Mouse (Mus musculus) liver (tissue): ENCODE results near the gene Vwa3b.

Source experiments
- DNase-seq: peaks from one replicate; pipeline ENCODE4 v3.0.0-alpha.2; 2020; ENCODE audit warnings: mixed read lengths

The Vwa3b gene

DNA sequence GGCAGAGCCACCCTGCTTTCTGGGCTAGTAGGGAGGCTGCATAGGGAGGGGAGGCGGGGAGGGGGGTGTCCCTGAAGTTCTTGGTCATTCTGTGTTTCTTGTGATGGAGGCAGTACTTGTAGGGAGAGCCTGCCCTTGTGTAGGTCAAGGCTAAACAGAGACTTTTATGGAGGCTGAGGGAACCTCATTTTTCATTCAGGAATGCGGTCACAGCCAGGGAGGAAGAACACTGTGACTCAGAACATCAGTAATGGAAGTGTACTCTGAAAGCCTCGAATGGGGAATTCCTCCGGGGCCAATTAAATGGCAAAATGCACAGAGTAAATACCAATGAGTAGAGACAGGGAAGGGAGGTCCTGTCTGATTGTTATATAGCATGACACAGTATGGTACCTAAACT, 37.4 kb downstream of the Vwa3b start:
- DNase-seq, result no peak

DNA sequence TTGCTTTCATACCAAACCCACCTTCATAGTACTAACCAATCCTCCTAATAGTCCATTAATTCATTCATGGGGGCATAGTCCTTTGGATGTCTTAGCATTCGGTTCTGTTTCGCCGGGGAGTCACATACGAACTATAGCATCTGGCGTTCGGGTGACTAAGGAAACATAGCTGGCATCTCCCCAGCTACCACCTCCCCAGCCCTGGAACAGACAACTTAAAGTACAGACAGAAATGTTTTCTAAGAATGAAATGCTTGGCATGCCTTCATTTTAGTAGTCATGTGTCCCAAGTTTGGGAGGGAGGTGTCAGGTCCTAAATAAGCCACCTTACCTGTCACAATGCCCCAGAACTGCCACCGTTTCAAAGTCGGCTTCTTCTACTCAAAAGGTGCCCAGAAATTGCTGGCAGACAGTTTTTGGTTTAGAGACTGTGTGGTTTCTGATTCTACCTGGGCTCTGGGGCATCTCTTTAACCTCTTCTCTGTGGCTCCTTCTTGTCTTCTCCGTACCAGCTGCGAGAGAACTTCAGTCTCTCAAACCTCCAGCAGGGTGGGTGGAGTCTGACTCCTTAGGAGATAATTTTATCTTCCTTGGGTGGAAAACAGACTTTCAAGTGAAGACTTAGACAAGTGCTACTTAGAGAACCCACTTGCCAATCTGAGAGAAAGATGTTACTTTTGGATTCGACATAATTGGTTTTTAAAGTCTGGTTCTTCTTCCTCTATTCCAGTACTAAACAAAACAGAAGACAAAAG, 39.4 kb downstream of the Vwa3b start:
- no peak for DNase-seq

DNA sequence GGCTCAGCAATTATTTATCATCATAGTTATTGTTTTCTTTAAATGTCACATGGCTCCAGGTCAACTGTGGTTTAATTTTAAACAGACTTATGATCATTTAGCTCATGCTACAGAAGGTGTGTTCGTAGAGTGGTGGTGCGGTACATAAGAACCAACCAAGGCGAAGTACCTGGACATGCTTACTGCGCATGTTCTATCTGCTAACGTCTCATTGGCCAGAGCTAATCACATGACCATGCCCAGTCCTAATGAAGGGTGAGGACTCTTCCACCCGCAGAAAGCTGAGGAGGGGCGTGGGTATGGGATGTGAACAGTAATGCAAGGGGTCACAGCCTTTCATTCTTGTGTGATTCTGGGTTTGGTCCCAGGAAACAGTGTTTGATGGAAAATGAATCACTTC, 49.4 kb downstream of the Vwa3b start:
- DNase-seq, result no peak

DNA sequence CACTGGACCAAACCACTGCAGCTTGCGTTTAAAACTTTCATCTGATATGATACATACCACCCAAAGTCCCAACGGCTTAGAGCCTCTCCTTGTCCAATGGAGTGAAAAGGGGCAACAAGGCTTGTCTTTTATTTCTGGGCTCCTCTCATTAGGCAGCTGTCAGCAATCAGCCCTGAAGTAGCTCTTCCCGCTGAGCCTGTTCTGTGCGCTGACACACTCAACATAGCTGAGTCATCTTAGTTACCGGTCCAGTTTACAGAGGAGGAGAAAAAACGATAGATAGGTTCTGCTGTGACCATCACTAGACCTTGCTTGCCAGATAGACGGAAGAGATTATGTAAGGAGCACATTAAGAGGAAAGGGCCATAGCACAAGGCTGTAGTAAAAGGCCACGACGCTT, 50.9 kb downstream of the Vwa3b start:
- no peak for DNase-seq

DNA sequence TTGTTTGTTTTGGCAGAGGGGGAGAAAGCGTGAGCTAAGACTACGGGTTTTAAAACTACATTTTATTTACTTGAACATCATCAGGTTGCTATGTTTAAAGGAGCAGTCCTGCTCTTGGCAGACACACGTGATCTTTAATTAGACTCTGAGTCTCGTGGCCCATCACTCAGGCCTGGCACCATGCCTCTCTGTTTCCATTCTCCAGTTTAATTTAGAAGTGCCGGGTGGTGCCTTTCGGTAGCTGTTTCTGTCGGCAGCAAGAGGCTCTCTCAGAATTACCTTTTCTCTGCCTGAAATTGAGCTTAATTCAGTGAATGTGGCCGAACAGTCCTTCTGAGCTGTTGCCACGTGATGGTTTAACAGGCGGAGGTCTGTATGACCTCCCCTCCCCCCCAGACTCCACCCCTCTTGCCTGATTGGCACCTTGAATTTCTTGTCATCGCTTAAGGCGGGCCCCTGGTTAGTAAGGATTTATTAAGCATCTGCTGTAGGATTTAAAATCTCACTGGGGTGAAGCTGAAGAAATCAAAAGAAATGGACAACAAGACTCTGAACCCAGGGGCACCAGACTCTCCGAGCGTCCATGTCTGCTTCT, 51.7 kb downstream of the Vwa3b start:
- DNase-seq, result no peak

DNA sequence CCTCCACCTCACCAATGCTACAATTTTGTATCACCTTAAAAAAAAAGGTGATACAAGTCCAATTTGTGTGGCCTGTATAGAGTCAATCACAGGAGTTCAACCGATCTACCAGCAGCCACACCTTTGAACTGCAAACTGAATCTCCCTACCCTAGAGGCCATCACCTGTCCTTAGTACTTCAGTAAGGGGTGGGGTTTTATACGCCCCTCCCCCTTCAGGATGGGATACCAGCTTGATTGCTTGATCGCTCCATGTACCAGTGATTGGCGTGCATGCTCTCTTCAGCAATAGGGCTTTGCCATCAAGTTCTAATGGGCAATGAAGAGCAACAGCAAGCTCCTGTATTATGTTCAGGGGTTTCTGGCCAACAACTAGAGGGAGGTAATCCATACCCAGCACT, 54.0 kb downstream of the Vwa3b start:
- no peak for DNase-seq

DNA sequence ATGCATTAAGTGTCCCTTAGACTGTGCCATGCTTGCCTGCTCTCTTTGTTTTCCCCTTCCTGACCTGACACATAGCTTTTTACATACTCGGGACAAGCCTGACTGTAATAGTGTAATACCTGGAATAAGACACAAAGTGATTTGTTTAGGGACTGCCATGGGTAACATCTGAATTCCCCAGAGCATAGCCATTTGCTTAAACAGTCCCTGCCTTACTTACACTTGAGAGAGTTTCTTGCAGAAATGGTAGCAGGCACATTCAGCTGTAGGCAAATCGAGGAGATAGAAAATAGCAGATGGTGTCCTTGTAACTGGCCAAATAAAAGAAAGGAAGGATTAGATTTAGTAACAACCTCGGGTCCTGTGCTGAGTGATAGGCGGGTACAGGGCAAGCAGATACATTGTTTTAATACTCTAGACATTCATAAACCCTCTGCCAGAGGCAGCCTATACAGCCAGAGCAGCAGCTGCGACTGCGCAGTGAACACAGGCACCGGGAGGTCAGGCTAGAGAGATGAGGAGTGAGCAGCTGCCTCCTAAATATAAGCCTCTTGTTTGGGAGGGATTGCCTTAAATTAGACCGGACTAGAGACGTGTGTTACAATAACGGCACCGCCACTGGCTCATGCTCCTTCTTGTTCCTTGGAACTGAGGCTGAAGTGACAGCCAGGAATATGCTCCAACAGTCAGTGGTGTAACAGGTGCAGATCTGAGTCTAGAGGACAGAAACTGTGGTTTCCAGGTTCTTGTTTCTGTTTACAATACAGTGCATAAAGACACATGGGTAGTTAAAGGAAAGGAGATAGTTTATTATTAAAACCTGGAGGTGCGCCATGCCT, 55.2 kb downstream of the Vwa3b start:
- DNase-seq, result no peak

DNA sequence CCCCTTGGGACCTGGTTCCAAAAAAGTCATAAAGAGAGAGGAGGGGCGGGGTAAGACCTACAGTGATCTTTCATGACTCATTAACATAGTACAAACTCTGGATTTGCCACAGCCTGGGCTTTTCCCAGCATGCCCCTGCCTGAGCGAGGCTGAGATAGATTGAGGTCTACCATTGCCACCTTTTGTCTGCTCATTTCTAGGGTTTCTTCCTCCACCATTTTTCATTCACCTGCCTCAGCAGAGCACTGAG, 55.7 kb downstream of the Vwa3b start:
- DNase-seq, result no peak

DNA sequence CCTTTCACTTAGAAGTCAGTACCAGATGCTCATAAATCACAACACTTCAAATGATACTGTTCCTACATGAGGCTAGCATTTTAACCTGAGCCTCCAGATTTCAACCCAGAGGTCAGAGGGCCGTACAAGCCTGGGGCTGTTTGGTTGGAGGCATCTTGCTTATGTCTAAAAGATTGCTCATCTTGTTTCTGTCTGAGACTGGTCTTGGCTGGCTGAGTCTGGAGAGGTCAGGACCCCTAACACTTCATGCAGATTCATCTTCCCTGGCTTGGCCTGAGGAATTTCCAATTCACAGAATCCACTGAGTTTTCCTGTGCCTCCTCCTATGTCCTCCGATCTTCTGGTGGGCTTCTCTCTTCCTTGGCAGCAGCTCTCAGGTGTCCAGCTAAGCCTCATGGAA, 57.7 kb downstream of the Vwa3b start:
- no peak for DNase-seq

DNA sequence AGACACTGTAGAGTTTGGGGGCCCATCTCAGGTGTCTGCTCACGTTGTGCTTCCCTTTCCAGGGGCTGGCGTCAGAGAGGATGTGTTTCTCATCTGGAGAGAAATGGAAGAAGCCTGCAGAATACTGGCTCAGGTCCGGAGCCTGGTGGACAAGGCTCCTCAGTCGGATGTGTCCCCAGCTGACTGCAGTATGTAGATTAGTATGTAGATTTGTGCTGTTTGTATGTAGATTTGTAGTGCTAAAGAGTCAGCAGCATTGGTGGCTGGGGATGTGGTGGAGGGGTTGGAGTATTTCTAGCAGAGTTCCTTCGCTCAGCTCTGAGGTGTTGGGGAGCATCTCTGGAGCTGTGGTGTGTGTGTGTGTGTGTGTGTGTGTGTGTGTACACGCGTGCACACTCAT, 58.8 kb downstream of the Vwa3b start:
- no peak for DNase-seq

DNA sequence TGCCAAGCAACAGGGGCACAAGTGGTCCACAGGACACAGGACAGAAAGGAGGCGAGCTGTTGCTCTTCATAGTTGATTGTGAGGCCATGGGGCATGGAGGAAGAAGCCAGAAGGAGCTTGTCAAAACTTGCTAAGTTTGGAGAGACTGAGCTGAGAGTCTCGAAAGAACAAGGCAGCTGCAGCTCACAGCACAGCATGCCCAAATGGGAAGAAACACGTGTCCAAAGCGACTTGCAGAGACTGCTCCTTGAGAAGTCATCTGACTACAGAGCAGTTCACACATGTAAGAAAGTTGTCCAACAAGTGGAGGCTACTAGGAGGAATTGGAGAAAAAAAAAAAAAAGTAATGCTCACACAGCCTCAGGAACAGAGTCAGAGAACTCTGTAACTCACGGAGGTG, 62.8 kb downstream of the Vwa3b start:
- DNase-seq, result no peak

DNA sequence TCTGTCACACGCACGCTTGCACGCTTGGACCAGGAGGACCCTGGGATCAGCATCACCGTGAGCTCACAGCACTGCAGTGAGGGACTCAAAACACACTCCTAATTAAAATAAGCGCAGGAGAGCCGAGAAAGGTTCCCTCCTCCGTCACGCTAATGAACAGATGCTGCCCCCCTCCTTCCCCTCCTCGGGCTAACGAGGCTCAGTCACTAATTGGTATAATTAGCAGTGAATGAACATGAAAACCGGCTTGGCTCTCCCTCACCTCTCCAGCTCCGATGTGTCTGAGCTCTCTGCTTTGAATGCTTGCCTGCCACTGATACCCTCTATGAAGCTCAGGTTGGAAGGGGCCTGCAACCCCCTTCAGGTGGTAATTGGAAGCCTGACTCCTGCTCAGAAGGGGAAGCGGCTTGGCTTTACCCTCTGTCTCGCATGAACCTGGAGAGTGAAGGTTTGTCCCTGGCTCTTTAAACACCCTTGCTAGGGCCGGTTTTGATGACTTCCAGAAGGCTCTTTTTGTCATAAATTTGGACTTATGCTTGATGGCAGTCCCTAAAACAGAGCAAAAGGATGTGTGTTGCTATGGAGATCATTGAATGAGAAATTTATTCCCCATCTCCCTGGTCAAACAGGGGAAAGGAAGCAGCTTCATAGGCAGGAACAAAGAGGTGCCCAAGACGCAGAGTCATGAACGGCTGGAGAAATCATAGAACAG, 71.1 kb downstream of the Vwa3b start:
- DNase-seq, result no peak

DNA sequence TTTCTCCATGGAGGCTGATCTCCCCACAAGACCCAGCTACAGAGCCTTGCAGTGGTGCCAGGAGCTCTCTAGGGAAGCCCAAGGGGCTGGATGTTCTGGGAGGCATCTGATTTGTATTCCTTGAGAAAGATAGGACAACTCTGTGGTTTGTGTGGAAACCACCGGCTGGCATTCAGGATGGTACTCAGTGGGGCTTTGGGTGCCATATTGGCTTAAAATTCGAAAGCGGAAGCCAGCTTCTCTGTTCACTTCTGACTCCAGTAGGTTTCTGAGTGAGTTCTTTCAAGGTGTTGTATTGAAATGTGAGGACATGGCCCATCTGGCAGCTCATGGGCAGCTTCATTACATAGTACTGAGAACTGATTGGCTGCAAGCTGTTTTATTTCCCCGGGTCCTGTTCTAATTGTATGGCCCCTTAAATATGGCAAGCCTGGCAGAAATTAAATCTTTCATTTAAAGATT, 71.7 kb downstream of the Vwa3b start:
- DNase-seq, result no peak

DNA sequence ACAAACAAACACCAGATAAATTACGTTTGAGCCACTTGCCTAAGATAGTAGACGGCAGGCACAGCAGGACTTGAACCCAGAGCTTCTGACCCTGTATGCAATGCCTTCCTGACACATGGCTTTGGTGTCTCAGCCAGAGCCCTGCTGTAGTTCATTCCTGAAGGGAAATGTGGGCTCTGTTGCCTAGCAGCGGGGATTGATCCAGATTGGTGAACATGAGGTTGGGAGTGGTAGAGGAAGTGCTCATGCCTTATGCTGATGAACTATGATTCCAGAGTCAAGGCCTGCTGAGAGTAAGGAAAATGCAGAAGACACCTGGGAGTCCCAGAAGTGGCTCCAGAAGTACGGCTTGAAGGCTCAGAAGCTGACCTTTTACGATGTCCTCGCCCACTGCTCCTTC, 74.0 kb downstream of the Vwa3b start:
- DNase-seq, result no peak

DNA sequence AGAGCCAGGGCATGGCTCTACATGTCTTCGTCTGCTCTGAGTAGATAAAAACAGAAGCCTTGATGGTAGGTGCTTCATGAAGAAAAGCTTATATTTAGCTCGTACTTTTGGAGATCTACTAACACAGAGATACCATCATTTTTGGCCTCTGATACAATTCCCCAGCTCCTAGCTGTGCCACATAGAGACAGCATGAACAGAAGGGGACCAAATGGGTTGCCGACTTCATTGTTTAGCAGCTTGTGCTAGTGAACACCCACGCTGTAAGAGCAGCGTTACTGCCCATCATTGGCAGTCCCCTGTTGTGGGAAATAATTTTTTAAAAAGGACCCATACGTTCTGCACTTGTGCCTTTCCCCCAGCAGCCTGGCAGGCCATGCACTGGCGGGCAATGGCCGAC, 74.6 kb downstream of the Vwa3b start:
- DNase-seq, result no peak

DNA sequence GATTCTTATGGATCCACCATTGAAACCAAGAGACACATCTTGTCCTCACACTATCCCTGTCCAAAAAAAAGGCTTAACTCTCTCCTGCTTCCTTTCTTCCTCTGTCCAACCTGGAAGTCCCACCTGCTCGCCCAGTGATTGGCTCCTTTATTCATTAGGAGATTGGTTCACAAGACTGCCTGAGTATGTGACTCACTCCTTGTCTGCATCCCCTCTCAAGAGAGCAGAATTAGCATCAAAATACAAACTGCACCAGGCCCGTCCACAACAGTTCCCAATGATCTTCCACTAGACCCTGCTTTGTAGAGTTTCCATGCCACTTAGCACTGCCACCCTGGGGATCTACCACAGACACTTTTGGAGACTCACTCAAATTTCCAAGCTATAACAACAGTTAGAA, 75.3 kb downstream of the Vwa3b start:
- no peak for DNase-seq

DNA sequence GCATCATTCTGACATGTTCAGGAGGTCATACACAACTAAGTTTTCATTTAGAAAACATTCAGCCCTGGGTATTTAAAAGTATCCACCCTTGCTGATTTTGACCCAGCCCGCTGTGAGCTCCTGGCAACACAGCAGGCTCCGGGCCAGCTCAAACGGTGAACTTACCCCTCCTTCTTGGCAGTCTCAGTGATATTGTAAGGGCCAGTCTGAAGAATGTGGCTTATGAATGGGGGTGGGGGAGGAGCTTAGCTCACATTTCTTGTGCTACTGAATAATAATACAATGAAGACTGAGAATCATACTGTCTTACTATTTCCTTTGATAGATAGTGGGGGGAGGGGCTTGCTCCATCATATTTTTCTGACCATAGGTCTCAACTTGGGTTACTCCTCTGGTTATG, 78.8 kb downstream of the Vwa3b start:
- no peak for DNase-seq

DNA sequence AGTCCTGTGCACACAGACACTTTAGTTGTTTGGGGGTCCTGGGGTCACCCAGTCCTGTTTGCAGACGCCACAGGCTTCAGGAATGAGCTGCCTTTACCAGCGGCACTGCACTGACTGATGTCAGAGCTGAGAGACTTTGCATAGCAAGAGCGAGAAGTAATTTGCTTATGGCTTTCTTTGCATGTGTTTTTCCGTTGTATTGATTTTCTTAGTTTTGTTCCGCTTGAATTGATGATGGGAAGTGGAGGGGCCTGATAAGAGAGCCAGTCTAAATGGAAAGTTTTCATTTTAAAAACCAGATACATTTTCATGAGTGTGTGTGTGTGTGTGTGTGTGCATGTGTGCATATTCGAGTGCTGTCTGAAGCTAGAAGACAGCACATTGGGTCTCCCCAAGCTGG, 87.4 kb downstream of the Vwa3b start:
- DNase-seq, result no peak

DNA sequence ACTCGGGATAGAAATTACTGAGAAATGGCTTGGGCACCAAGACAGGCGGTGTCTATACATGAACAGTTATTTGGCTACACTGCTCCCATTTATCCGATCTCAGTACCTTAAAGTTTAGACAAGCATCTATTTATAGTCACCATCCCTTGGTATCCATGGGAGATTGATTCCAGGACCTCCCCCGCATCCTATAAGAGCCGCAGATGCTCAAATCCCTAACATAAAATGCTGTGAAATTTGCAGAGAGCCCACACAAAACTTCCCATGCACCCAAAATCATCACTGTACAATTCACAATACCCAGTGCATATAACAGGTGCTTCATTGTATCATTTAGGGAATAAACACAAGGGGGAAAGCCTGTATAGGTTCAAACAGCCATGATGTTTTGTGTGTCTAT, 89.5 kb downstream of the Vwa3b start:
- no peak for DNase-seq

DNA sequence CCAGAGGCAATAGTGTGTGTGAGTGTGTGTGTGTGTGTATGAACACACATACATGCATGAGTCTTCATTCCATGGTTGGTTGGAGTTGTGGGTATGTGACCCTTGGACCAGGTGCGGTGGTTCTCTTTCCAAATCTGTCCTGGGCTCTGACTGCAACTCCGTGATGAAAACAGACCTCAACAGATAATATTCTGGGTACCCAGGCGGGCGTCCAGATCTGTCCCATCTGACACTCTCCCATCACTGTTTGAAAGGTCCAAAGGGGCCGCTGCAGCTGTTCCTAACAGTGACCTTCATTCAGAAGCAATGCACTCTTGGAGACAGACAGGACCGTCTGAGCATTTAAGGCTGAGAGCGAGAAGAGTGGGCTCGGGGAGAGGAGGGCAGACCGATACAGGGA, 90.2 kb downstream of the Vwa3b start:
- no peak for DNase-seq

DNA sequence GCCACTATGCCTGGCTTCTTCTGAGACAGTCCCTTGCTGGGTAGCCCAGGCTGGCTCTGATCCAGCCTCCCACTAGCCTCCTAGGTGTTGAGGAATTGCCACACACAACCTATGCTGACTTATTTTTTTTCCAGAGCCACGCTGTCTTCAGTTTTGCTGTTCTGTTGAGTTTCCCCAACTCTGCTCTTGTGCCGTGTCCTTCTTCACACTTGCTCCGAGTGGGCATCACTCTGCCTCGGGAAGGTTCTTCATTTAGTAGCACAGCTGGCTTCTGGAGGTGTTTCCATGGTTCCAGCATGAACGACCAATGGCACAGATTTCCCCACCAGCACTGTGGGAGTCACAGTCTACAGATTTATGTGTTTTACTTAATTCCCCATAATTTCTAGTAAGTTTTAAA, 91.6 kb downstream of the Vwa3b start:
- DNase-seq, result no peak

DNA sequence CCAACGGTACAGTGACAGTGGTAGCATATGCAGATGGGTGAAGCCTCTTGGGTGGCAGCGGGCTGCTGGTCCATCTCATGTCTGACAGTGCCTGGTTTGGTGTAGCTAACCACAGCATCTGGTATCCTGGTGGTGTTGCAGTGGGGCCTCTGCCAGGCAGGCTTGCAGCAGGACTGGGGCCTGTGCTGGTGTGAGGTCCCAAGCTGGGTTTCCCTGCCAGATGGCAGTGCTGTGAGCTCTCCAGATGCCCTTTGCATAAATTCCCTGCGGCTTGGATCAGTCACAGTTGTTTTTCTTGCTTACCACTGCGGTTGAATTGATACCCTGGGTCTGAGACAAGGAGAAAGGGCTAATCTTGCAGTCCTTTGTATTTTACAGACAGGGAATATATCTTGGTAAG, 95.9 kb downstream of the Vwa3b start:
- DNase-seq, result no peak

DNA sequence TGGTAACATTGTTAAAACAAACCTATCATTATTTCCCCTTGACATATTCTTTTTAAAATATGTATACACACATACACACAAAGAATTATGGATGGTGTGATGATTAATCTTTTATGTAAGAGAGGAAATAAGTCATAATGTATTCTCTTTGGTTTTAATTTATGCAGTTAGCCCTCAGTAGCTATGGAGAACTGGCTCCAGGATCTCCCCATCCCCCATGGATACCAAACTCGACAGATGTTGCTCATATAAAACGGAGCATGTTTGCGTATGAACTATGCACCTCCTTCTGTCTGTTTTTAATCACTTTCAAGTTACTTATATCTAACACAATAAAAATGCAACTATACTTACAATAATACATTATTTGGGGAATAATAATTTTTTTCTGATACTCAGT, 96.4 kb downstream of the Vwa3b start:
- no peak for DNase-seq
